Mouse (Mus musculus): ENCODE results near the gene Crybb1. TPM values are rescaled to one million over a fixed set of nuclear protein-coding genes. Genes with fewer than 3 reads are reported as not detected.

Crybb1 gene
- polyA plus RNA-seq, 1 experiment from 2014 or later = 0.32 TPM

DNA sequence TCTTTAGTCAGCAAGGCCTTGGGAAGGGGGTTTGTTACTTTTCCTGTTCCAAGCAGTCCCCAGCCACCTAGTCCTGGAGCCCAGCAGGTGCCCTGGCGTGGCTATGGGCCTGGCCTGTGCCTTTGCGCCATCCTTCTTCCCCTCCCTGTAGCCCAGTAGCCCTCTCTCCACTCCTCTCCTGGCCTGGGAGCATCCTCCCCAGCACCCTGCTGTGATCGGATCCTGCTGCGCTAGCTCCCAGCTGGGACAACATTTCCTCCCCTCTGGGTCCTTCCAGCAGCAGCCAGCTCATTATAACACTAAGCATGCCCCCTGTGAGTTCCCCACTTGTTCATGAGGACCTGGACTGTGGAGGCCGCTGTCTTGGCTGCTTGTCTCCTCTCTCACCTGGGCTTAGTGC lies 50.2 kb downstream of the Crybb1 start:
- no peak for ATAC-seq (ENCODE audit: low read depth)
- Histone ChIP-seq H3K27me3 (ENCODE audit: control insufficient read depth, insufficient read depth, low read depth, low read length) (no peaks in the 10 kb centered on the region), H3K4me1 (ENCODE audit: control insufficient read depth, low read depth, low read length) (peaks cover 15% of the 10 kb centered on the region), H3K4me2 (ENCODE audit: low read depth, low read length) (no peak overlapping the region), H3K4me3 (ENCODE audit: low read depth, low read length) (no peak overlapping the region), H3K27ac (ENCODE audit: low read length) (no peak overlapping the region), H3K9ac (ENCODE audit: low read depth, low read length) (no peak overlapping the region), H3K36me3 (ENCODE audit: control insufficient read depth, insufficient read depth) (peaks cover 27% of the 10 kb centered on the region), H3K9me3 (replicated peaks; ENCODE audit: control insufficient read depth, low read length) (no peaks in the 10 kb centered on the region)
- 84% methylated on average over 5 of the region's 5 CpGs for WGBS (ENCODE audit: insufficient replicate concordance)

GRCm38 (mm10) chr5:112313222-112313885 lies 57.7 kb downstream of the Crybb1 start:
- Histone ChIP-seq H3K27ac (ENCODE audit: low read length) (no peak overlapping the region), H3K9ac (ENCODE audit: low read depth, low read length) (no peak overlapping the region), H3K4me1 (ENCODE audit: control insufficient read depth, low read depth, low read length) (no peaks in the 10 kb centered on the region), H3K4me3 (ENCODE audit: low read depth, low read length) (no peak overlapping the region), H3K4me2 (ENCODE audit: low read depth, low read length) (no peak overlapping the region), H3K36me3 (ENCODE audit: control insufficient read depth, insufficient read depth) (peaks cover 23% of the 10 kb centered on the region), H3K9me3 (replicated peaks; ENCODE audit: control insufficient read depth, low read length) (no peaks in the 10 kb centered on the region), H3K27me3 (ENCODE audit: control insufficient read depth, insufficient read depth, low read depth, low read length) (no peaks in the 10 kb centered on the region)
- no peak for ATAC-seq (ENCODE audit: low read depth)
- 71% methylated on average over 11 of the region's 11 CpGs for WGBS (ENCODE audit: insufficient replicate concordance)

DNA sequence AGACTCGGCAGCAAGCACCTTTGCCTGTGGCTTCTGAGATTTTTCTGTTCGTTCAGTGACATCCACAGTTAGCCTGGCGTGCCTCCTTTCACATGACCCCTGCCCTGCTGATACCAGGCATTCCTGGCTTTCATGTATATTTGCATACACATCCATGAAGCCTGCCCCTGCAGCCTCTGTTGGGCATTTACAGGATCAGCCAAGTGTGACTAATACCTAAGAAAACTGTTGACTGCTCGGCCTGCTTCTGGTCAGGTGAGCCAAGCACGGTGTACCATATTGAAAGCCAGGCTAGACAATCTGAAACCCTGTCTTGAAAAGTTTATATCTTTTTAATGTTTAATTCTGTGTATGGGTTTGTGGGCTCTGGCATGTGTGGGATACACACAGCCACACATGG lies 60.9 kb downstream of the Crybb1 start:
- H3K27ac ChIP-seq (ENCODE audit: low read length) = no peak overlapping the region
- no peak overlapping the region for H3K4me2 ChIP-seq (ENCODE audit: low read depth, low read length)
- no peak overlapping the region for H3K9ac ChIP-seq (ENCODE audit: low read depth, low read length)
- no peak for ATAC-seq (ENCODE audit: low read depth)
- WGBS (ENCODE audit: insufficient replicate concordance) = 70% methylated on average over 5 of the region's 5 CpGs
- no peaks in the 10 kb centered on the region for H3K9me3 ChIP-seq (replicated peaks; ENCODE audit: control insufficient read depth, low read length)
- no peak overlapping the region for H3K4me3 ChIP-seq (ENCODE audit: low read depth, low read length)
- peaks cover 2% of the 10 kb centered on the region for H3K36me3 ChIP-seq (ENCODE audit: control insufficient read depth, insufficient read depth)
- peaks cover 4% of the 10 kb centered on the region; the same call in 1 of the 2 replicates for H3K4me1 ChIP-seq (ENCODE audit: control insufficient read depth, low read depth, low read length)
- H3K27me3 ChIP-seq (ENCODE audit: control insufficient read depth, insufficient read depth, low read depth, low read length) = no peaks in the 10 kb centered on the region

- peak; percentile 31; the same call in 1 of the 2 replicates for ATAC-seq (ENCODE audit: low read depth)
- Histone ChIP-seq H3K27me3 (ENCODE audit: control insufficient read depth, insufficient read depth, low read depth, low read length) (no peaks in the 10 kb centered on the region), H3K9me3 (replicated peaks; ENCODE audit: control insufficient read depth, low read length) (no peaks in the 10 kb centered on the region), H3K4me1 (ENCODE audit: control insufficient read depth, low read depth, low read length) (peaks cover 4% of the 10 kb centered on the region; the same call in 1 of the 2 replicates), H3K4me3 (ENCODE audit: low read depth, low read length) (no peak overlapping the region), H3K36me3 (ENCODE audit: control insufficient read depth, insufficient read depth) (peaks cover 2% of the 10 kb centered on the region), H3K4me2 (ENCODE audit: low read depth, low read length) (no peak overlapping the region), H3K9ac (ENCODE audit: low read depth, low read length) (no peak overlapping the region), H3K27ac (ENCODE audit: low read length) (no peak overlapping the region)
- WGBS (ENCODE audit: insufficient replicate concordance) = 34% methylated on average over 5 of the region's 5 CpGs
Measured at GRCm38 (mm10) chr5:112317328-112317727, 61.7 kb downstream of the Crybb1 start.

Other genes starting within 250 kb of the Crybb1 start
- 0.49 and 0.67 TPM in 2 replicates for gene Cryba4, start 3.3 kb upstream of the Crybb1 start, polyA plus RNA-seq (2015; fragmentation: Nextera tagmentation; extraction: Ambion mirVana)
- 38.5 and 38.8 TPM in 2 replicates for gene Tpst2, start 20.9 kb downstream of the Crybb1 start, polyA plus RNA-seq (2015; fragmentation: Nextera tagmentation; extraction: Ambion mirVana)
- gene Tfip11, start 70.5 kb downstream of the Crybb1 start, polyA plus RNA-seq (2015; fragmentation: Nextera tagmentation; extraction: Ambion mirVana) = 11.8 and 12.6 TPM in 2 replicates
- gene Srrd, start 87.2 kb downstream of the Crybb1 start, polyA plus RNA-seq (2015; fragmentation: Nextera tagmentation; extraction: Ambion mirVana) = 12.6 and 12.9 TPM in 2 replicates
- gene Hps4, start 87.3 kb downstream of the Crybb1 start, polyA plus RNA-seq (2015; fragmentation: Nextera tagmentation; extraction: Ambion mirVana) = 10.9 and 11.8 TPM in 2 replicates
- 0.04 and 0.13 TPM in 2 replicates for gene Gm6583, start 100.2 kb downstream of the Crybb1 start, polyA plus RNA-seq (2015; fragmentation: Nextera tagmentation; extraction: Ambion mirVana)
- not detected in 2 replicates for gene Asphd2, start 139.1 kb downstream of the Crybb1 start, polyA plus RNA-seq (2015; fragmentation: Nextera tagmentation; extraction: Ambion mirVana)
- not detected in 2 replicates for gene Gm6588, start 193.6 kb downstream of the Crybb1 start, polyA plus RNA-seq (2015; fragmentation: Nextera tagmentation; extraction: Ambion mirVana)